Mouse (Mus musculus): ENCODE results near the gene Erp27.

- no peak for TF ChIP-seq CTCF (conservative IDR thresholded peaks at IDR 0.05; ENCODE audit: low read length)
- TF ChIP-seq POU5F1 (IDR thresholded peaks at IDR 0.05; ENCODE audit: borderline replicate concordance, low read length): no peak
These were observed 3.1 kb upstream of the Erp27 start for GRCm38 (mm10) chr6:136925049-136925448.
